Mouse (Mus musculus): ENCODE data around the gene Plcb4.

GRCm38 (mm10) chr2:135658486-135659390 lies at the start of gene Plcb4:
- TF ChIP-seq MEF2A (IDR thresholded peaks at IDR 0.05; ENCODE audit: borderline replicate concordance, low read depth, low read length) (no peak), MAX (IDR thresholded peaks at IDR 0.05; ENCODE audit: low read length) (no peak), TBP (conservative IDR thresholded peaks at IDR 0.05; ENCODE audit: low read depth, low read length) (no peak), ELF1 (IDR thresholded peaks at IDR 0.05; ENCODE audit: low read depth, low read length) (no peak), MXI1 (IDR thresholded peaks at IDR 0.05; ENCODE audit: low read depth, low read length) (no peak), POLR2A (IDR thresholded peaks at IDR 0.05; ENCODE audit: low read depth, low read length) (no peak), CTCF (conservative IDR thresholded peaks at IDR 0.05 in 1 of 2, IDR thresholded peaks at IDR 0.05 in 1 of 2; ENCODE audit: low read depth in 2 of 2, low read length in 2 of 2) (no peak), EP300 (IDR thresholded peaks at IDR 0.05; ENCODE audit: low read length) (no peak), HCFC1 (IDR thresholded peaks at IDR 0.05; ENCODE audit: low read depth, low read length) (no peak), ZMIZ1 (IDR thresholded peaks at IDR 0.05; ENCODE audit: low read depth, low read length) (no peak), BHLHE40 (IDR thresholded peaks at IDR 0.05; ENCODE audit: low read depth, low read length) (no peak)

All from CH12.LX (cell line).